Mouse (Mus musculus) c-Kit-negative CD71-positive TER-119-positive erythroid progenitor cells, embryonic 14.5 days (primary cell): ENCODE results near the gene Rarg.

Source experiments
- DNase-seq: peaks from one replicate; pipeline ENCODE4 v3.0.0-alpha.2; 2013; ENCODE audit warnings: low read depth, low spot score

Rarg gene

GRCm38 (mm10) chr15:102257202-102258075 lies at the start of gene Rarg:
TSS of gene Rarg (minus strand) at chr15:102257517.
- DNase-seq = no peak

- no peak for DNase-seq
Measured at GRCm38 (mm10) chr15:102302542-102302941, 45.2 kb upstream of the Rarg start.

GRCm38 (mm10) chr15:102296368-102297006 lies 39.2 kb upstream of the Rarg start:
- no peak for DNase-seq

GRCm38 (mm10) chr15:102295633-102296367 lies 38.5 kb upstream of the Rarg start, which contains the start of gene Espl1:
TSS of gene Espl1 (plus strand) at chr15:102296266.
- DNase-seq = peak; percentile 89

- DNase-seq = no peak
Measured at GRCm38 (mm10) chr15:102287395-102287794, 30.1 kb upstream of the Rarg start.

GRCm38 (mm10) chr15:102283648-102284047 lies 26.3 kb upstream of the Rarg start:
- DNase-seq = no peak

- no peak for DNase-seq
Measured at GRCm38 (mm10) chr15:102282463-102283292, 25.4 kb upstream of the Rarg start.

- no peak for DNase-seq
Measured at GRCm38 (mm10) chr15:102280623-102281022, 23.3 kb upstream of the Rarg start.

- DNase-seq = no peak
Measured at GRCm38 (mm10) chr15:102279783-102280520, 22.6 kb upstream of the Rarg start.

GRCm38 (mm10) chr15:102279092-102279782 lies 21.9 kb upstream of the Rarg start, which contains the start of gene Mfsd5:
TSS of gene Mfsd5 (plus strand) at chr15:102279454.
- peak; percentile 81 for DNase-seq

GRCm38 (mm10) chr15:102278726-102279091 lies 21.4 kb upstream of the Rarg start:
- no peak for DNase-seq

- no peak for DNase-seq
Measured at GRCm38 (mm10) chr15:102273982-102274716, 16.8 kb upstream of the Rarg start.

GRCm38 (mm10) chr15:102271441-102271840 lies 14.1 kb upstream of the Rarg start:
- DNase-seq = no peak

GRCm38 (mm10) chr15:102270274-102270960 lies 13.1 kb upstream of the Rarg start, which contains the start of gene Gm9918:
TSS of gene Gm9918 (plus strand) at chr15:102270563.
- DNase-seq = no peak

- no peak for DNase-seq
Measured at GRCm38 (mm10) chr15:102265548-102265947, 8.2 kb upstream of the Rarg start.

- no peak for DNase-seq
Measured at GRCm38 (mm10) chr15:102263037-102263436, 5.7 kb upstream of the Rarg start.

- no peak for DNase-seq
Measured at GRCm38 (mm10) chr15:102262582-102262981, 5.3 kb upstream of the Rarg start.

- DNase-seq = no peak
Measured at GRCm38 (mm10) chr15:102258581-102259253, 1.4 kb upstream of the Rarg start.
